Mouse (Mus musculus) intestine, embryonic 16.5 days (tissue): ENCODE measurements around the gene Mta1. TPM values are rescaled to one million over a fixed set of nuclear protein-coding genes. Genes with fewer than 3 reads are reported as not detected.

ENCODE experiments used
- ATAC-seq: fragments of 200-750 bp; cut with Nextera tagmentation; 2 replicates; pipeline ENCODE4 v1.8.0; 2017; ENCODE audit warnings: moderate TSS enrichment, moderate library complexity
- H3K27ac ChIP-seq: fragments of 300-500 bp; sonication (generic); 2 replicates; pipeline ENCODE4 v1.5.1; 2014; ENCODE audit warnings: mild to moderate bottlenecking, low read length
- H3K27me3 ChIP-seq: fragments of 300-500 bp; sonication (generic); replicated peaks from 2 replicates; pipeline ENCODE4 v1.6.1; 2014; ENCODE audit warnings: low read length, control low read depth, mixed read lengths; ENCODE audit not compliant: control insufficient read depth, insufficient read depth
- H3K36me3 ChIP-seq: fragments of 300-500 bp; sonication (generic); 2 replicates; pipeline ENCODE4 v1.6.1; 2014; ENCODE audit warnings: low read length, control low read depth; ENCODE audit not compliant: control insufficient read depth, insufficient read depth
- H3K4me1 ChIP-seq: fragments of 300-500 bp; sonication (generic); 2 replicates; pipeline ENCODE4 v1.6.1; 2014; ENCODE audit warnings: low read length, control low read depth, mixed read lengths; ENCODE audit not compliant: control insufficient read depth, insufficient read depth
- H3K4me2 ChIP-seq: fragments of 300-500 bp; sonication (generic); 2 replicates; pipeline ENCODE4 v1.6.1; 2014; ENCODE audit warnings: low read depth, low read length, control low read depth
- H3K4me3 ChIP-seq: fragments of 300-500 bp; sonication (generic); 2 replicates; pipeline ENCODE4 v1.5.1; 2014; ENCODE audit warnings: mild to moderate bottlenecking, low read length
- H3K9ac ChIP-seq: fragments of 300-500 bp; sonication (generic); 2 replicates; pipeline ENCODE4 v1.6.1; 2014; ENCODE audit warnings: low read depth, low read length
- H3K9me3 ChIP-seq: fragments of 300-500 bp; sonication (generic); 2 replicates; pipeline ENCODE4 v1.6.1; 2016; ENCODE audit warnings: low read length, control low read depth; ENCODE audit not compliant: control insufficient read depth
- WGBS: fragments of 180-500 bp; shearing (Covaris S2); extraction: QIAGEN DNeasy Blood & Tissue Kit; methylation state at CpG from one replicate; pipeline ENCODE4 v1.1.7; 2014; 5-methylcytosine and 5-hydroxymethylcytosine counted together
- polyA plus RNA-seq: library from polyadenylated mRNA; unstranded; fragments of >200 nt; fragmentation: Nextera tagmentation; extraction: Ambion mirVana; gene quantifications from 2 replicates; pipeline ENCODE4 v1.2.1, GENCODE M21; 2015

Gene Mta1
- polyA plus RNA-seq, 1 experiment from 2014 or later, result 8.0 TPM

DNA sequence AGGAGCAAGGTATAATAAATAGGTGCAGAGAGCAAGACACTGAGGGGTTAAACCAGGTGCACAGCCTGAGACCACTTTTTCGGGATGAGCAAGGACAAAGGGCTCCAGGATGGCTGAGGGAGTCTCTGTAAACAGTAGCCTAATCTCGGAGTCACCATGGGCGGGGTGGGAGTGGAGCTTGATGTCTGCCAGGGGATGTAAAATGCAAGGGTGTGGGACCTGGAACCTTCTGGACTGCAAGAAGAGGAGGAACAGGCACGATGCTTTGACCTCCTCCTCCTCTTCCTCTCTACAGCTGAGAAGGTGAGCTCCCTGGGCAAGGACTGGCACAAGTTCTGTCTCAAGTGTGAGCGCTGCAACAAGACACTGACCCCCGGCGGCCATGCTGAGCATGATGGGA is 45.1 kb downstream of the Mta1 start:
- no peak for ATAC-seq
- Histone ChIP-seq H3K4me1 (peaks cover 57% of the 10 kb centered on the region), H3K27me3 (peaks cover 21% of the 10 kb centered on the region), H3K9ac (peak overlapping the region; percentile 23; the same call in 1 of the 2 replicates), H3K4me3 (peak overlapping the region; percentile 63), H3K4me2 (peak overlapping the region; percentile 45), H3K36me3 (no peaks in the 10 kb centered on the region; the same call in 1 of the 2 replicates), H3K9me3 (no peaks in the 10 kb centered on the region), H3K27ac (no peak overlapping the region)
- WGBS, result 47% methylated on average over 7 of the region's 7 CpGs

DNA sequence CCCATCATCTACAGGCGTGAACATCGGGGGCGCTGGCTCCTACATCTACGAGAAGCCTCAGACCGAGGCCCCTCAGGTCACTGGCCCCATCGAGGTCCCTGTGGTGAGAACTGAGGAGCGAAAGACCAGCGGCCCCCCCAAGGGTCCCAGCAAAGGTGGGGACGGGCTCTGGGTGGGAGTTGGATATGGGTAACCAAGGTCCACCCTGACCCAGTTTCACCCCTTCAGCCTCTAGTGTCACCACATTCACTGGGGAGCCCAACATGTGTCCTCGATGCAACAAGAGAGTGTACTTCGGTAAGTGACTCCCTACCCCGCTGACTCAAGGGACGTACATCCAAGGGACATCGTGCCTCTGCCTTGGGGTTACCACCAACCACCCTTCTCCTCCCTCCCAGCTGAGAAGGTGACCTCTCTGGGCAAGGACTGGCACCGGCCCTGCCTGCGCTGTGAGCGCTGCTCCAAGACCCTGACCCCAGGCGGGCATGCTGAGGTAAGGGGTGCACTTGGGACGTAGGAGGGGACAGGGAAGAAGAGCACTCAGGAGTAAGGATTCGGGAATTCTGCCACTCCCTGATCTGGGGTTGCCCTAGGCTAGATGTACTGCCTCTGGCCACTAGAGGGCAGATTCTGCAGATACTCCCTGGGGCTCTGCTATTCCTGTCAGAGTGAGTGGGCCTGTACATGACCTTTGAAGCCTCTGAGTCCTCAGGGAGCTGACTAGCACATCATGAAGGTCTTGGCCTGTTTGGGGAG is 46.1 kb downstream of the Mta1 start:
- Histone ChIP-seq H3K27me3 (peaks cover 21% of the 10 kb centered on the region), H3K4me2 (no peak overlapping the region), H3K36me3 (no peaks in the 10 kb centered on the region), H3K4me3 (no peak overlapping the region), H3K9me3 (no peaks in the 10 kb centered on the region), H3K27ac (no peak overlapping the region), H3K4me1 (peaks cover 59% of the 10 kb centered on the region), H3K9ac (no peak overlapping the region)
- no peak for ATAC-seq
- WGBS, result 82% methylated on average over 20 of the region's 20 CpGs

DNA sequence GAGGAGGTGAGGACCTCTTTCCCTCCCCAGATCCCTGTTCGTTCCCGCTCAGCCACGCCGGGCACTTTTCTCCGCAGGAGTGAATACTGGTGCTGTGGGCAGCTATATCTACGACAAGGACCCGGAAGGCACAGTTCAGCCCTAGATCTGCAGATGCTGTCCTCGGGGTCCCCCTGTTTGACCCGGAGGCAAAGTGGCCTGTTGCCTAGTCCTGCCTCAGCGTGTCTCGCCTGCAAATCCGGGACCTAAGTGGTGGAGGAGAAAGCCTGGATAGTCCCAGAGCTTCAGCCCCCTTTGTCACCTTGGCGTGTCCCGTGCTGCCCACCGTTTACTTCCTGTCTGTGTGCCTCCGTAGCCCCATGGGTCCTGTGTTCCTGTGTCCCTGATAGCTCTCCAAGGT is 46.8 kb downstream of the Mta1 start:
- ATAC-seq, result no peak
- Histone ChIP-seq H3K27me3 (peaks cover 21% of the 10 kb centered on the region), H3K36me3 (no peaks in the 10 kb centered on the region), H3K4me2 (no peak overlapping the region), H3K4me3 (no peak overlapping the region), H3K9me3 (no peaks in the 10 kb centered on the region), H3K9ac (no peak overlapping the region), H3K4me1 (peaks cover 53% of the 10 kb centered on the region), H3K27ac (no peak overlapping the region)
- 93% methylated on average over 16 of the region's 16 CpGs for WGBS

DNA sequence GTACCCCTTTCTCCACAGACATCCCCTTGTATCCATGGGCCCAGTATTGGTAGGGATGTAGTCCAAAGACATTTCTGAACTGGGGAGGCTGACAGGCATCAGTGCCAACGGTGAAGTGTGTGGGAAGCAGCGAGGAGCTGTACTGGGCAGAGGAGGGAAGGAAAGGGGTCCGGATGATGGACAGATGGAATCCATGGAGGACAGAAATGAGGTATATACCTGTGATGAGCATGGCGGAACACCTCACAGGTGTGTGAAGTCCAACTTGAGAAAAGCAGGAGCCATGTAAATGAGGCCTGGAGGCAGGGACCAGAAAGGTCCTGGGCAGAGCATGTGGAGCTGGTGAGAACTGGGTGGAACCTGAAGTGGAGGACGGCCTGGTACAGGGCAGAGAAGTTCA is 47.5 kb downstream of the Mta1 start:
- H3K27ac ChIP-seq, result no peak overlapping the region
- WGBS, result 86% methylated on average over 5 of the region's 5 CpGs
- peaks cover 51% of the 10 kb centered on the region for H3K4me1 ChIP-seq
- H3K27me3 ChIP-seq, result peaks cover 20% of the 10 kb centered on the region
- no peaks in the 10 kb centered on the region for H3K36me3 ChIP-seq
- H3K4me3 ChIP-seq, result no peak overlapping the region
- no peak overlapping the region for H3K4me2 ChIP-seq
- H3K9ac ChIP-seq, result no peak overlapping the region
- H3K9me3 ChIP-seq, result no peaks in the 10 kb centered on the region
- ATAC-seq, result no peak

DNA sequence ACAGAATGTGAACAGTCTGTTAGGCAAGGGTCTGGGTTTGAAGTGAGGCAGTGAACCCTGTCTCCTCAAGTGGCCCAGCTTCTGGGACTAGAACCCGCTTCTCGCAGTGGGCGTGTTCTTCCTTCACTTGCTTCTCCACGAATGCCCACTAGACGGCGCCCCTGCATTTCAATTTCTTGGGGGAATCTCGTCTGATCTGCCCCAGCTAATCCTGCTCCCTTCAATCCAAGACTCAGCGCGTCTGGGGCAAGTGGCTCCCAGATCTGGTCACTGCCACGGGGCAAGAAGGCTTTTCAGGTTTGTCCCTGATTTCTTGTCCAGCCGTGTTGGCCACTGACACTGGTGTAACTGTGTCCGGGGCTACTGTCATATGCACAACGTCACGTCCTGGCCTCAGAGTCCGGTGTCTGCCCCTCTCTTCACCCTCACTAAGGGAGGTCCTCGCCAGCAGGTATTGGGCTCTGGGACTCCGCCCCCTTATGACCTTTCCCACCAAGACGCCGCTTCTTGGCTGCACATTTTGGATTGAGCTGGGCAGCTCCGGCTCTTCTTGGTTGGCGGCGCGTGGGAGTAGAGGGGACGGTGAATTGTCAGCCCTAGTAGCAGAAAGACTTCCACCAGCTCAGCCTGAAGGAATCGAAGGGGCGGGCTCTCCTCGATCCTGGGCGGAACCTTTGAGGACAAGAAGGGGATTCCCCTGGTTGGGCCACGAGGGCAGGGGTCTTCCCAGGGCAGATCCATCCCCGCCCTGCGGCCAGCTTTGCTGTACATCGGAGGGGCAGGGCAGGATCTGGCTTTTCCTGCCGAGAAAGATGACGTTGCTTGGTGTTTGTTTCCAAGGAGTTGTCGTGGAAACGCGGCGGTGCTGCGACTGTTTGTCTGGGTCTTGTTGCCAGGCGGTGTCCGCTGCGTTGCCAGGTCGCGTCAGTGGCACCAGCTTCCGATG is 48.3 kb downstream of the Mta1 start, which contains the start of gene Crip1:
TSS of gene Crip1 (plus strand) at position 205 of the 946 bp plus-strand sequence.
- peak; percentile 5; the same call in 1 of the 2 replicates for ATAC-seq
- WGBS, result 10% methylated on average over 45 of the region's 45 CpGs
- Histone ChIP-seq H3K9me3 (no peaks in the 10 kb centered on the region), H3K4me1 (peaks cover 52% of the 10 kb centered on the region), H3K27ac (no peak within 1 kb of the TSS), H3K4me3 (peak within 1 kb of the TSS; percentile 20), H3K9ac (0 out of 2 replicates have a peak within 1 kb of the TSS, but pooled peaks have one; percentile 17), H3K4me2 (peak within 1 kb of the TSS; percentile 48), H3K36me3 (no peaks in the 10 kb centered on the region), H3K27me3 (peaks cover 12% of the 10 kb centered on the region)

DNA sequence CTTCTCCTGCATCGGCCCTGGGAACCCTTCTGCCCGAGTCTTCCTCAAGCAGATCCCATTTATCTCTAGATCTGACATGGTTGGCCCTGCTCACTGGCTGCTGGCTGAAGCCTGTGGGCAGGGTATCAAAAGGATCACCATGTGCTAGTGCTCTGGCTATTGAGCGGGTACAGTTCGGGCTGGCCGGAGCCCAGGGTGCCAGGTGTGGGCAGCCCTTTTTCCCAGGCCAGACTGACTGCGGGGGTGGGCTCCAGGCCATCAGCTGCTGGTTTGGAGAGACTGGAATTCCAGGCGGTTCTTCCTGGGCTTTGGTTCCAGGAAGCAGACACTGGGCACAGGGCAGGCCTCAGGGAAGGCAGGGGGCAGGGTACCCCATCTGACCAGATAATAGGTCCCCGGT is 49.4 kb downstream of the Mta1 start:
- Histone ChIP-seq H3K9me3 (no peaks in the 10 kb centered on the region), H3K4me1 (peaks cover 45% of the 10 kb centered on the region), H3K27ac (no peak overlapping the region), H3K4me3 (no peak overlapping the region), H3K36me3 (no peaks in the 10 kb centered on the region), H3K4me2 (no peak overlapping the region), H3K27me3 (peaks cover 3% of the 10 kb centered on the region; the same call in 1 of the 2 replicates), H3K9ac (no peak overlapping the region)
- no peak for ATAC-seq
- 77% methylated on average over 8 of the region's 8 CpGs for WGBS

DNA sequence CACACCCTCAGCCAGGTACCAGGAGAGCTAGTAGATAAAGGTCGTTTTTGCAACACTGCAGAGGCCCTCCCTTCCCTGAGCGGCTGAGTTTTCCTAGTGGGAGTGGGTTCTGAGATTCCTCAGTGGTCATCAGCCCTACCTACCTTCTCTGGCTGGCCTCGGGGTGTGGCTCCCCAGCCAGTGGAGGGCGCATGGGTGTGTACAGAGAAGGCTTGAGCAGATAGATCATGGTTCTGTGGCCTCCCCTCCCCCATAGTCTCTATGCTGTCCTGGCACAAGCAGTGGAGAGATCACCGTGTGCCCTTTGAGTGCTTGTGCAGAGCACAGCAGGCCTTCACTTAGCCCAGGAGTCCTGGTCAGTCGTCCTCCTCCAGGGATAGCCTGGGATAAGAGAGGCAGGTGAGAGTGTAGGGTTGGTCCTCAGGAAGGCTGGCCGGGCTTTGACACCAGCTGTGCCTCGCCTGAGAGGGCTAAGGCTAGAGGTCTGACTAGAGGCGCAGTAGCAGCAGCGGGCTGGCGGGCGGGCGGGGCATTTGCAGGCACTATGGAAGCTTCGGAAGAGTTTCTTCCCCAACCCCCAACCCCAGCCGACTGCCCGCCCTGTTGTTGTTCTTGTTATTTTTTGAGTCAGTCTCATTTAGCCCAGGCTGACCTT is 50.4 kb downstream of the Mta1 start:
- Histone ChIP-seq H3K27me3 (no peaks in the 10 kb centered on the region; the same call in 1 of the 2 replicates), H3K4me1 (peaks cover 37% of the 10 kb centered on the region), H3K27ac (no peak overlapping the region), H3K9ac (no peak overlapping the region), H3K4me3 (no peak overlapping the region), H3K9me3 (no peaks in the 10 kb centered on the region), H3K4me2 (no peak overlapping the region), H3K36me3 (no peaks in the 10 kb centered on the region)
- WGBS, result 36% methylated on average over 16 of the region's 16 CpGs
- 0 out of 2 replicates have a peak, but pooled peaks have one; percentile 4 for ATAC-seq

DNA sequence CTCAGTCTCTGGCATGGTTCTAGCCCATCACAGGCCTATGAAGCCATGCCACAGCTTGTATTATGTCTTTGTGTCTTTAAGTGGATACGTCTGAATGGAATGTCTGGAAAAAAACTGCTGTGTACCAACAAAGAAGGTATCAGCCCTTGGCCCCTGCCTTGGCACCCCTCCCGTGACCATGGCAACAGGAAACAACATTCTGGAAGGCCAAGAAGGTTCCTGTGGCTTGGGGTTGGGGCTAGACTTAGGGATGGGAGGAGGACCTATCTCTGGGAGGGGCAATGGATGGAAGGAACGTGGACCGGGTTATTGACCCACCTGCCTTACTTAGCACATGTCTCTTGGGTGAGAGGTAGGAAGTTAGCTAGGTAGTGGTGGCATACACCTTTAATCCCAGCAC is 51.3 kb downstream of the Mta1 start:
- H3K27ac ChIP-seq, result no peak overlapping the region
- 71% methylated on average over 4 of the region's 4 CpGs for WGBS
- H3K9me3 ChIP-seq, result no peaks in the 10 kb centered on the region
- no peaks in the 10 kb centered on the region for H3K36me3 ChIP-seq
- peaks cover 37% of the 10 kb centered on the region for H3K4me1 ChIP-seq
- H3K4me2 ChIP-seq, result no peak overlapping the region
- H3K9ac ChIP-seq, result no peak overlapping the region
- H3K4me3 ChIP-seq, result no peak overlapping the region
- no peaks in the 10 kb centered on the region; the same call in 1 of the 2 replicates for H3K27me3 ChIP-seq
- ATAC-seq, result no peak

DNA sequence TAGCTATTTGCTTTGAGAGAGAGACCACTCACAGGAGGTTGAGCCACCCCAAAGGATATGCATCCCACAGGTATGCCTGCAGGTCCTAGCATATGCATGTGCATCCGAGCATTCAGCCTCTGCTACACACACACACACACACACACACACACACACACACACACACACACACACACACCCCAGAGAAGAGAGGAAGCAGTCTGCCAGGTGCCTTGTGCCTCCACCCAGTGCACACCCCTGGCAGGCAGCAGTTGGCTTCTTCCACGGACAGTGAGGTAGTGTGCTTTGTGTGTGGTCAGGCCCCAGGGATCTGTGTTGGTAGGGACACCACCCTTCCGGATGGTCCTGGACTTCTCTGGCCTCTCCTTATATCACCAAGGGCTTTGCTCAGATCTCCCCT is 51.8 kb downstream of the Mta1 start:
- Histone ChIP-seq H3K27ac (no peak overlapping the region), H3K4me1 (peaks cover 41% of the 10 kb centered on the region), H3K27me3 (no peaks in the 10 kb centered on the region; the same call in 1 of the 2 replicates), H3K9me3 (no peaks in the 10 kb centered on the region), H3K36me3 (no peaks in the 10 kb centered on the region), H3K9ac (no peak overlapping the region), H3K4me3 (no peak overlapping the region), H3K4me2 (no peak overlapping the region)
- ATAC-seq, result no peak
- WGBS, result 78% methylated on average over 3 of the region's 3 CpGs
